Mouse (Mus musculus) CD4-positive, CD25-positive, alpha-beta regulatory T cell, adult 2 months (primary cell): ENCODE data around the gene Slco2b1.

Experiments used
- DNase-seq: peaks from one replicate; pipeline ENCODE4 v3.0.0-alpha.2; 2012; ENCODE audit warnings: low read depth, low spot score

Gene Slco2b1

DNA sequence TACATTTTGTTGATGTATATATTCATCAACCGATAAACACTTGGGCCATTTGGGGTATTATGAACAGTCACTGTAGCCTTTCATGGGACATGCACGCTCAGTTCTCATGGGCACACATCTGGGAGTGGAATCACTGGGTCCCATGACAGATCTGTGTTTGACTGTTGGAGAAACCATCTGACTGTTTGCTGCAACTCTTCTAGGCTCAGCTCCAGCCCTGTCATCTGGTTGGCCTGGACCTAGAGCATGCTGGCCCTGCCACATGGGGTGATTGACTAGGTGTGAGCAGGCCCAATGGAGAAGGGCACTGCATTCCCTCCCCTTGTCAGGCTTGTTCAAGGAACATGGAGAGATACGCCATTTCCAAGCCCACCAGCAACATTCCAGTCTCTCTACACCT, 17.2 kb downstream of the Slco2b1 start:
- no peak for DNase-seq

DNA sequence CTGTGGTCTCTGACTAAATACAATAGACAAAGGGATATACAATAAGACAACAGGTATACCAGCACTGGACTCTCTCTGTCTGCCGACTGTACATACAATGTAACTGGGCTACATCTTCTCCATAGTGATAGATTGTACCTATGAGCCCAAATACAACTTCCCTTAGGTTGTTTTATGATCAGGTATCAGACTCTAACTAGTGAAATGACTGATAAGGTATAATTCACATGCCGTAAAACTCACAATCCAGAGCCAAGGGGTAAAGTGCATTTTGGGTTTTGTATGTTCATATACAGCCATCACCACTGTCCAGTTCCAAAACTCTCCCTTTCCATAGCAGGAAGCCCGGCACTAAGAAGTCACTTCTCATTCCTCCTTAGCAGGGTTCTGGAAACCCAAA, 17.8 kb downstream of the Slco2b1 start:
- no peak for DNase-seq

DNA sequence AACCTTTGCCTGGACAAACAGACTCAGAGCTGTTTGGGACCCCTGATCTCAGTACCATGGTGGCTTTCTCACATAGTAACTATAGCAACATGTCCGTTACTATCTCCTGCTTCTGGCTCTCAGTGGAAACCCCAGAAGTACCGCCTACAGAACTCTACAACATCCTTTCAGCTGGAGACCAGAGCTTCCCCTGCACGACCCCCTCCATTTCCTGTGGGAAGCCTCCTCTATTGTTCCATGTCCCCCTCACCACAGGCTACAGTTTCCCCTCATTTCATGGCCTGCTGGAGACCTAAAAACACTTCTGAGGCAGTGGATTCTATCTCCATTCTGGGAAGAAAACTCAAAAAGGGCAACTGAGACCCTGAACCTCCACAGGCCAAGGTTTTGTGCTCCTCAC, 18.7 kb downstream of the Slco2b1 start:
- no peak for DNase-seq

DNA sequence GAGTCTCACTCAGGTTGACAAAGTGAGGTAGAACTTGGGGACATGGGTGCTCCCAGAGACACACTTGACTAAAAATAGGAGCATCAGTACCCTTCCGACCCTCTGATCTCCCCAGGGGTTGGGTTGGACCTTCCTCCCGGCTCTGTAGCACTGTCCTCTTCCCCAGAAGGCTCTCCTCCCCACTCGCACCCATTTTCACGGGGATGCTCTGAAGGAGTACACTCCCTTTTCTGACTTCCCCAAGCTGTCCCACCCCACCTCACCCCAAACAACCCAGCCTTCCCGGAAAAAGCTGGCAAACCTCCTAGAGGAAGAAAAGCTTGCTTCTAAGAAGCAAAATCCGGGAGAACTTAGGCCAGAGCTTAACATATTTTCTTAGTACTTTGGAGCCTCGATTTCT, 20.3 kb downstream of the Slco2b1 start:
- DNase-seq: no peak

DNA sequence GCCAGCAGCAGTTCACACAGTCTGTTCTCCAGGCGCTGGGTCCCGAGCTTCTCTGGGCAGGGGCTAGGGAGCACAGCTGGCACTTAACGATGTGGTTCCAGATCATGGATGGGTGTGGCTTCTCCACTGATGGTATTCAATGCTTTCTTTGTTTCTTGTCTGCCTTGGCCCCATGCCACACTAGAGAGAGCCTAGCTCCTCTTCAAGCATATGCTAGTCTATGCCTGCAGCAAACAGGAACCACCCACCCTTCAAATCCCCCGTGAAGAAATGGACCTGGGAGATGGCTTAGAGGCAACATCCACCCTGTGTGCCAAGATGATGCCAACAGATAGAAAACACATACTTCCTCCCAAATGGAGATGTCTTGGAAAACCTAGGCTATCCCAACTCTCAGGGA, 27.1 kb downstream of the Slco2b1 start:
- no peak for DNase-seq

DNA sequence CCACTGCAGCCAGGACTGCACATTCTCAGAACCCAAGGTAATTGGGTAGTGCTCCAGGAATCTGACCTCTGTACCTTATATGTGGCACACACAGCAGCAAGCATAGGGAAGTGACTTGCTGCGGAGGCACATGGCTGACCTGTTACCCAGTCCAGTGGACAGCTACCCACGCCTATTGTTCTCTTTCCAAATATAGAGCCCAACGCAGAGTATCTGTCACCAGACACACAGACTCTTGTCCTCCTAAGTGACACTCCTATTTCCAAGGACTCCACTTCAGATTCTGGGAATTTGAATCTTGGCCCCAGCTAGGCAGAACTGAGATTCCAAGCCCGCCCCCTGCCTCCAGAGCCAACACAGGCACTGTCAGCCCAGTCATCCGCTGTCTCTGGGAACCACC, 30.4 kb downstream of the Slco2b1 start:
- no peak for DNase-seq

DNA sequence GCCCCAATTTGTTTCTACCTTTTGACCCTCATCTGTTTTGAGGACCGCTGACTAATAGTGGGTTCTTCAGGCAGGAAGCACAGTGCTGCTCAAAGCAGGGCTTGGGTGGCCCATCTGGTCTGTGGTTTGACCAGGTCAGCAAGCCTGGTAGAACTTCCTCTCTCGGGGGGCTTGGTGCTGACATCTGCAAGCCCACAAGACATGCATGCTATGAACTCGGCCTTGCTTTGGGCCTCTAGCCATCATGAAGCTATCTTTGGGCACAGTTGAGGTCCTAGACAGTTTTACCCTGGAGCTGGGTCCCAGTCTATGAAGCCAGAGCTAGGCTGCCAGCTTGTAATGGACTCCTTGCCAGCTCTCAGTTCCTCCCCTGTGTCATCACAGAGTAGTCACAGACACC, 36.2 kb downstream of the Slco2b1 start:
- no peak for DNase-seq

DNA sequence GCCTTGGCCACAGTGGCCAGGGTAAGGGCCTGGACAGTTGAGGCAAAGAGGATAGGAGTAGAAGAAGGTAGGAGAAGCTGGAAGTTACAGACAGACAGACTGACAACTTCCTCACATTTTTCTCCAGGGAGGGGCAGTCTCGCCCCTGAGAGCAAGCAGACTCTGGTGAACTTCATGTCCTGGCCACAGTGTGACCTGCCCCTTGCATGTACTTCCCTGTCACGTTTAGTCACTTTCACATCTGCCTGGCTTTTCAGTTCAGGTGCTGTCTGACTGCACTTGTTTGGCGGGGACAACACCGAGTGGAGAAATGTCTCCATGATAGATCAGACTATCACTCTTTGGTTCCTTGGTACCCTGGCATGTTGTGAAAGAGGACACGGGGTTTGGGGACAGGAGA, 36.9 kb downstream of the Slco2b1 start:
- DNase-seq: no peak

DNA sequence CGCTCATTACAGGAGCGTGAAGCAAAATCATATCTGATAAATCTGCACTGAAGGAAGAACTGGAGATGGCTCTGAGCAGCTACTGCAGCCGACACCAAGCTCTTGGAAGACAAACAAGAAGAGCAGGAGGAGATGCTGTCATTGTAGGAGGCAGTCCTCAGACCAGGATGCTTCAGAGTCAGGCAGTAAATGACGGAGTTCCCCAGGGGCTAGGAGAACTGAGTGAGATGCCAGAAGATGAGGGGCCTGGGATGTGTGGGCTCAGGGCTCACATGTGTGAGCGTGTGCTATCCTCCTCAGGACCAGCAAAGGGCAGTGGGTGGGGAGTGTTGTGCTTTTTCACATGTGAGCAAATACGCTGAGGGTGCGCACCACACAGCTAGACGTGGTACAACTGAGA, 38.0 kb downstream of the Slco2b1 start:
- DNase-seq: no peak

DNA sequence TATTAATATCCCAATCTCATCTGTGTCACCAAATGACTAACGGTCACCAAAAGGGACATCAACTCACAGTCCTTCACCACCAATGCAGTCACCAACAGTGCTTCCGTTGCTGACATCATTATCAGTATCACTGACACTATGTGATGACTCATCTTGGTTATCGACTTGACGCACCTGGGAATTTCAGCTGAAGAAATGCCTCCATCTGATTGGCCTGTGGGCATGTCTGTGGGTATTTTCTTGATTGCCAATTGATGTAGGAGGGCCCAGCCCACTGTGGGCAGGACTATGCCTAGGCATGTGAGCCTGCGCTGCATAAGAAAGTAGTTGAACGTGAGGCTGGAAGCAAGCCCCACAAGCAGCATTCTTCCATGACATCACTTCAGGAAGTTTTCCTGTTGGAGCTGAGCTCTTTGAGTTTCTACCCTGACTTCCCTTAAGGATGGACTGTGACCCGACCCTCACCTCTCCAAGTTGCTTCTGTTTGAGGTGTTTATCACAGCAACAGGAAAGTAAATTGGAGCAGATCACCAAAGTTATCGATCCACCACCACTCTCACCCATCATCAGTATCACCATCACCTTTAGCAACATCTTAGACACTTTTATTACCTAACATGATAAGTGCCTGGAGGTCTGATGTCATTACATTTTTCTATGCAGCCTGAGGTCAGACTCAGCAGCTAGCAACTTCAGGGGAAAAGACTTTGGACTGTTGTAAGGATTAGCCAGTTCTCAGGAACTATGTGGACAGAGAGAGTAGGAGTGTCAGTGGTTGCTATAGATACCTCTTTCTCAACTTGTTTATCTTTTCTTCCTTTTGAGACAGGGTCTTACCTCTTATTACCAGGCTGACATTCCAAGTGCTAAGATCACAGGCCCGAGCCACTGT, 39.4 kb downstream of the Slco2b1 start:
- peak; percentile 18 for DNase-seq

DNA sequence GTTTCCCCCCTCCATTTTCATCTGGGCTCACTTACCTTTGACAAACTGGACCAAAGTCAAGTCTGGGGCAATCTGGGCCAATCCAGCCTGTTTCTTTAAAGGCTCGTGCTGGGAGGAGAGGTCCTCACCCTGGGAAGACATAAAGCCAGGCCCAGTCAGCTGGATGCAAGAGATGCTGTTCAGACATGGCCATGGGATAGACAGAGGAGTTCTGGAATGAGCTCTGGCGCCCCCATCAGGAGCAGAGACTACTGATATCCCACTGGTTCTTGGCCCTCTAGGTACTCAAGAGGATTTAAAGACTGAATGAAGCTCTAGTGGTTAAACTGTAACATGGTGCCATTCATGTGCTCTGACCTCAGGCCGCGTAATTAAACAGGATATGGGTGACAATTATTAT, 40.2 kb downstream of the Slco2b1 start:
- DNase-seq: peak; percentile 9

DNA sequence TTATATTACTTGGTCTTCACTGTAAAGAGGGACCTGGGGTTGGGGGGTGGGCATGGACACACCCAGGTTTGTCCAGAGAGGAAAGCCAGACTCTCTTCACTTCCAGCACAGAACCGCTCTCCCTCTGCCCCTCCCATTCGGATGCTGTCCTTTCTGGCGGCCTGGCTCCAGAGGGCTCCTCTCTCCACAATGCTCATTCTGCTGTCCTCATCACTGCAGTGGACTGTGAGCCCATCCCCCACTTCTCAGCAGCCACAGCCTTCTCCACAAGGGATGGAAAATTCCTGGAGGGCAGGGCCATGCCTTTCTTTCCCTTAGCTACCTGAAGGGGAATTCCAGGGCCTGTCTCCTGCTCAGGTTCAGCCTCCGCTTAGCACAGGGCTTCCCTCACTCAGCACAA, 42.3 kb downstream of the Slco2b1 start:
- DNase-seq: no peak

DNA sequence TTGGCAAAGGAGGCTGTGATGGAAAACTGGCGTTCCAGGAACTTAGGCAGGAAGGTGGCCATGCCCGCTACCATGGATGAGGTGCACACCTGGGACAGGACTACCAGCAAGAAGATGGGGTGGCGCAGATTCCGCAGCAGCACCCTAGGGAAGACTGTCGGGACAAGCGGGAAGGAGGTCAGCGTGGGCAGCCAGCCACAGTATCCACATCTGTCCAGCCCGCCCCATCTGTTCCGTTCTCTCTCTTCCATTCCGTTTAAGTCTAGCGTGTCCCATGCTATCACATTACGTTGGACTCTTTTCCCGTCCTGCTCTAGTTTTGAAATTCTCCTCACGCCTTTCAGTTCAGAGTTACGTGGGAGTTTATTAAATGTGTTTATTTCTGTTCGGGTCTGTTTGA, 44.0 kb downstream of the Slco2b1 start:
- DNase-seq: no peak

DNA sequence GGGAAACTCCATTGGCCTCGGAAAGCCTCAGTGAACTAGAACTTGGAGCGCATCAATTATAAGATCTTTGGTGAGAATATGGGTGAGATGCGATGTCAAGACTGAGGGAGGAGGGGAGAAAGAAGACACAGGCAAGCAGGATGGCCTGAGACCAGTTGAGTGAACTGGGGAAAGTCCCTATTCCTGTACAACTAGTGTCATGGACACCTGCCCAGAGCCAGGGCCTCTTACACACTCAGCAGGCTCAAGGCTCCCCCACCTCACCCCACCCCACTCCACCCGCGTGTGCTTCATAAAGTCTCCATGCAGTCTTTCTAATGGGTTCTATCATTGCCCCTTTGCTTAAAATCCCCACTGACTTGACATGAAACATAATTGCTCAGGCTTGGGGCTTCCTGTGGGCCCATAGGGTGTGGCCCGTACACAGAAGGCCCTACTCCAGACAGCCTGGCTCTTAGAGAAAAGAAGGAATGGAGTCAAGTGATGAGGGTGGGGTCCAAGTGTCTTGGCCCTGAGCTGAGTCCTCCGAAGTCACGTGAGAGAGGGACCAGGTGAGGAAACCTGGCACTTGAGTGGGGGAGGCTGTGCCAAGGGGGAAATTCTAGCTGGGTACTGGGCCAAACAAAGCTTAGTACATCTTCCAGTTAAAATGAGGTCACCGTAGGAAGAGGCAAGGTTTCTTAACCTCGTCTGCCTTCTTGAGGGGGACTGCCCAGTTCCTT, 45.2 kb downstream of the Slco2b1 start:
- DNase-seq: no peak

DNA sequence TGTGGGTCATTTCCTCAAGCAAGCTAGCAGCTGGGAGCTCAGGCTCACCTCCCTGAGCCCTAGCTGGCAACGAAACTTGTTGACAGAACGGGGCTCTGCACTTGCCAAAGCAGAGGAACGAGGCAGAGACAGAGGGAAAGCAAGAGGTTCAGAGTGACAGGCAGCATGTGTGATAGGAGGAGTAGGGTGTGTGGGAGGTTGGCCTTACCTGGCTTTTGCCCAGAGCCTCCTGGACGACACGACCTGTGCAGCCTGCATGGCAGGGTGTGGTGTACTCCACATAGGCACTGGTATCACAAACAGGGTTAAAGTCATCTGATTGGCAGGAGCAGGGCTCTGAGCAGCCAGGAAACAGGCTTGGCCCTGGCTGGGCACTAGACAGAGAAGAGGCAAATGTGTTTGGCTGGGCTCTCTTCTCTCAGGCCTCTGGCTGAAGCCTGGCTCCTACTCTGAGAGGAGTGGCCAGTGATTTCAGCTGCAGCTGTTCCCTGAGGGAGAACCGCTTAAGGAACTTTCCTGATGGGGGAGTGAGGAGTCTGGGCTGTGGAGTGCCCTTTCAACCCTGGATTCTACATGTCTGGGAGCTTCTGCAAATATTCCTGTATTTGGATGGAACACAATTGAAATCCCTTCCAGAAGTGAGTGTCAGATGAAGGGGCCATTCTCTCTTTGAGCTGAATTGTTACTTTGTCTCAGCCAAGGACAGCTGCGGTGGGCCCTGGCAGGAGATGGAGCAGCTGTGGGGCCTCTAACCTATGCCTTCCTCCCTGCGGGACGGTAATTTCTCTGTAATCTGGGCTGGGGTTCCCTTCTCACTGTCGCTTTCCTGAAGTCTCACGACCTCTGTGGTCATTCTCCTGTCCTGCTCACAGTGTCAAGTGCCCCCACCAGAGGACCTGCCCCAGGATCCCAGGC, 46.3 kb downstream of the Slco2b1 start:
- no peak for DNase-seq

DNA sequence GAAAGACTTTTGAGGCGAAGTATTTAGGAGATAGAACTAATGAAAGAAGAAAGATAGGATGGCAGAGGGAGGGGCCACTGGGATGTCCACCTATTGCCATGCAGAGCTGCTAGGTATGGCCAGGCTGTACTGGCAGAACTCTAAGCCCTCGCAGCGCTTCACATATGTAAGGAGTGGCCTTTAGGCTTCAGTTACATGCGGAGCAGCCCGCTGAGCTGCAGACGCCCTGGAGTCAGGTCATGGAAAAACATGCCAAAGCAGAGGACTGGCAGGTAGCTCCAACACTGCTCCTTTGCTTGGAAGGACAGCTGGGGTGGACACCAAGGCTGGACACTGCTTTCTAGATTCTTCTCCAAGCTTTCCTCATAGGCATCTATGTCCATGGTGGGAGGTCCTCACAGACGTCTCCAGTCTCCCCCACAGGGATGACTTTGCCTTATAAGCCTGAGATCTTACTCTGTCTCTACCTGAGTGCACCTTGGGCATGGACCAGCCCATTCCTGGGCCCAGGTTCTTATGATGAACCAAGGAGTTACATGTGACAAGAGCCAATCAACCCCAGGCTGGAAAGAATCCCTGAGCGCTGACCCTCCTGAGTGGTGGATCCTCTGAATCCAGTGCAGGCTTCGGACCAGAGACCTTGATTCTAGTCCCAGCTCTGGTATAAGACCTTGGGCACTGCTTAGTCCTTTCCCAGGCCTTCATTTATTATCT, 47.5 kb downstream of the Slco2b1 start:
- no peak for DNase-seq

DNA sequence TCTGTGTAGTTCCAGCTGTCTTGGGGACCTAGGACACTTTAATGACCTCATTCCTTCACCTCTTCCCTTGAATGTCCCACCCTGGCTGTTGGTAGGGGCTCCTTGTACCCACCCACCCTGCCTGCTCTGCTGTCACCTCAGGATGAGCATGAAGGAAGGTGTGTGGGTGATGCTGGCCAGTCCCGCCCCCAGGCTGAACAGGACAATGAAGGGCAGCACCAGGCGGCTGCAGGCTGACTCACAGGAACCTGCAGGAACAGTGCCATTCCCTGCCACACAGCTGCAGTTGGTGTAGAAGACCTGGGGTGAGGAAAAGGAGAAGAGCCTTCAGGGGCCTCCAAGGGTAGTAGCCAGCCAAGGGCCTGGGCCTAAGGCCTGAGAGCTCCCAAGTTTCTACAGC, 48.8 kb downstream of the Slco2b1 start:
- no peak for DNase-seq

DNA sequence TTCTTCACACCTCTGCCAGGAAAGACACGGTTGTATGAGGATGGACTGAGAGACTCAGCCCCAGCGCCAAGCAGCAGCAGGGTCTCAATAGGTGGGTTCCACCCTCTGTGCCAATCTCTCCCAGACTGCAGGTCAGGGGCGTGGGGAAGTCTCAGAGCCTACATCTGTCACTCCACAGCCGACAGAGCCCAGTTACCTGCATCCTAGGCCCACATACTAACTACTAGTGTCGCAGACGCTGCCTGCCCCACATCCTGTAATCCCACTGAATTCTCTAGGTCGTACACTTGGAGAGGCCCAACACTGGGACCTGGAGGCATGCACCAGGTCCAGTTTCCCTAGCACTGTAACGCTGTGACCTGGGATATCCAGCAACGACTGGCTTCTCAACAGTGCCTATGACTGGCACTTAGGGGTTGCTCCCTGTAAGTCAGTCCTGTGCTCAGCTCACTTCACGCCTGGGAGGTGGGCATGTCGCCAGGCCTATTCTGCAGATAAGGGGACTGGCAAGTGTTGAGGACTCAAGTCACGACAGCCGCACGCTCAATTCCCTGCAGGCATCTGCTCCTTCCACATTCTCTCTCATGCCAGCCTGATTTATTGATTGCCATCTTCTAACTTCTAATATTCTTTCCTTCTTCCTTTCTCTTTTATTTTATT, 49.4 kb downstream of the Slco2b1 start:
- no peak for DNase-seq

DNA sequence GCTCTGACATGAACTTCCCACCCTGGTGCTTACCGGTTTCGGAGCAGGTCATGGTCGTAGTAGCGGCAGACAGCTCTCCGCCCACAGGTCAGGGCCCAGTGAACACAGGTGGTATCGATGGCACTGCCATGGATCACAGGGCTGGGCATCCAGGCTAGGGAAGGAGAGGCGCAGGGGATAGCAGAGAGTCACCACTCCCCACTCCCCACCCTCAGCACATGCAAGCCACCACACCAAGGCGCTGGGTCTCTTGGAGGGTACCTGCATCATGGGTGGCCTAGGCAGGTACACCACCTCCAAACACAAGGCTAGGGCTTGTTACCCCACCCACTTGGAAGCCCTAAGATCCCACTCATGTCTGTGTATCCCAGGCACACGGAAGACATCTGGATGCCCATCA, 50.1 kb downstream of the Slco2b1 start:
- no peak for DNase-seq

DNA sequence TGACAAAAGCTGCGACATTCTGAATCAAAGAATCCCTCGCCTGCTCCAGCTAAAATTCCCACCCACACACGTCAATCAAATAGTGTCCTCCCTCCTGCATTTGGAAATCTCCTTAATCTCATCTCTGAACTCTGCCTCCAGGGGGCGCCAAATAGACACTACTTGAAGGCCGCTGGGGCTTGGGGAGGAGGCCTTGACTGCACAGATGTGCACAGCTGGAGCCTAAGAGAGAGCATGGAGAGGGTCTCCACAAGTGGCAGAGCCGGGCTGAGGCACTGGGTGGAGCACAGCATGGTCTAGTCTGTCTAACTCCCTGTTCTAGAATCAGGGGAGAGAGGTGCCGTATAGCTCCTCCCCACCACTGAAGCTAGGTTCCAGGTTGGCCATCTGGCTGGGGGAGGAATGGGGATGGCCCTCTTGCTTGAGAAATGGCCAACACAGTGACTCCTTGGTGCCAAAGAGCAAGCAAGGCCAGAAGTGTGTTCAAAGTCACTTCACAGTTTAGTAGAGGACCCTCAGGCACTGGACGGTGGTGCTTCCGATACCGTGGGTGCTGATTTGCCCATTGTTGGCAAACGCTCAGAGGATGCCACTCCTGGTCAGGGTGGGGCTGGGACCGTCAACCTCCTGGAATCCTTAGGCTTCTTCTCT, 51.6 kb downstream of the Slco2b1 start:
- DNase-seq: peak; percentile 80
